Mouse (Mus musculus): Measurements from ENCODE around the gene Rrnad1. TPM values are rescaled to one million over a fixed set of nuclear protein-coding genes. Genes with fewer than 3 reads are reported as not detected.

The Rrnad1 gene
- polyA plus RNA-seq, 1 experiment = 7.1 TPM

DNA sequence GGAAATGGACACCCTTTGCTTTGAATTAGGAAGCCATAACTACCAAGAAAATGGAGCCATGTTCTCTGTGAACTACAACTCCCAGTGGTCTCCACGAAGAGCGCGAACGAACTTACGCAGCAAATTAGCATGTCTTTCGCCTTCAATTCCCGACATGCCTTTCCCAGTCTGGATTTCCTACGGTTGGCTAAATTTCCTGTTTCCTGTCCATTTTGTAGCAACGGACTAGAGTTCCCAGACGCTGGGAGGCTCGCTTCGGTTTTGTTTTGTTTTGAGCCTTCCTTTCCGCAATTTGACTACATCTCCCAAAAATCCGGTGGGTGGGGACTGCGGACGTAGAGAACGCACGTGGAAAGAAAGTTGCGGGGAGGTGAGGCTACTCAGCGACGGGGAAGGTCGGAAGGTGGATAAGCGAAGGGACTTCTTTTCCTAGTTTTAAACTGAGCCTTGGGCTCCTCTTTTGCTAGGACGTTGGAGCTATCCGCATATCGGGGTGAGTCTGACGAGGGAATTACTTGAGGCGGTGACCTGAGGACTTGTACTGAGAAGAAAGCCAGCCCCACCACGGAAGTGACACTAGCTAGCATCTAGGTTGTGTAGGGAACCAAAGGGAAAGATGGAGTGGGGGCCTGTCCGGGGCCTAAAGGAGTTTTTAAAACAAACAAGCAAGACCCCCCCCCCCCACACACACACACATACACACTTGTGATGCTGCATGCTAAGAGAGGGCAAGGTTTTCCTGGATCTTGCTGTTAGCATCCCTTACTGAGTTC is 11.0 kb downstream of the Rrnad1 start, which contains the start of gene Mrpl24:
Gene Mrpl24, plus strand, starts transcription at position 171 of the 773 bp plus-strand sequence.
- peak within 1 kb of the TSS; percentile 53 for H3K4me3 ChIP-seq (ENCODE audit: insufficient read depth, poor library complexity, severe bottlenecking)
- H3ac ChIP-seq (ENCODE audit: control insufficient read depth, insufficient read length, low read depth) = peak within 1 kb of the TSS; percentile 72
- H3K79me2 ChIP-seq (ENCODE audit: control insufficient read depth, insufficient read depth) = peaks cover 19% of the 10 kb centered on the region
- H3K27me3 ChIP-seq (ENCODE audit: control insufficient read depth, insufficient read depth, insufficient read length) = no peaks in the 10 kb centered on the region
- peaks cover 57% of the 10 kb centered on the region for H3K36me3 ChIP-seq (ENCODE audit: control insufficient read depth, insufficient read depth)
- peaks cover 10% of the 10 kb centered on the region for H3K79me3 ChIP-seq (ENCODE audit: low read depth)
- TF ChIP-seq MAX (IDR thresholded peaks at IDR 0.05) (no peak), USF1 (IDR thresholded peaks at IDR 0.05; ENCODE audit: low read depth) (no peak), CEBPB (IDR thresholded peaks at IDR 0.05; ENCODE audit: low read depth) (no peak), FOSL1 (IDR thresholded peaks at IDR 0.05; ENCODE audit: insufficient read depth, low read length, poor library complexity, severe bottlenecking) (no peak), MYOG (IDR thresholded peaks at IDR 0.05; ENCODE audit: control insufficient read depth, extremely low read depth, insufficient read length) (no peak), MYOD1 (IDR thresholded peaks at IDR 0.05; ENCODE audit: control insufficient read depth, insufficient read length, low read depth) (no peak), CTCF (IDR thresholded peaks at IDR 0.05; ENCODE audit: control insufficient read depth, insufficient read depth, insufficient read length) (no peak)

DNA sequence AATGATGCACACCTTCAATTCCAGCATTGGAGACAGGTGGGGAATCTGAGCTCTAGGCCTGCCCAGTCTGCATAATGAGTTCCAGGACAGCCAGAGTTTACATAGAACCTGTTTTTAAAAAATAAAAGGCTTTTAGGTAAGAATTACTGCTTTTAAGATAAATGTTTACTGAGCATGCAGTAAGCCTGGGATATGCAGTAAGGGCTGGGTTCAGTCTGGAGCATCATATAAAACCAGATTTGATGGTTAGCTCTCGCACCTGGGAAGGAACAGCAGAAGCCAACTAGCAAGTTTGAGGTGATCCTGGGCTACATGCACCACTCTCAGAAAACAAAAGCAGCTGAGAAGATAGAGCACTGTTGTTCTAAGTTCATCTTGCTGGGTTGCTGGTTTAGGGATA is 12.0 kb downstream of the Rrnad1 start:
- no peak overlapping the region for H3ac ChIP-seq (ENCODE audit: control insufficient read depth, insufficient read length, low read depth)
- H3K36me3 ChIP-seq (ENCODE audit: control insufficient read depth, insufficient read depth) = peaks cover 57% of the 10 kb centered on the region
- no peaks in the 10 kb centered on the region for H3K27me3 ChIP-seq (ENCODE audit: control insufficient read depth, insufficient read depth, insufficient read length)
- TF ChIP-seq CEBPB (IDR thresholded peaks at IDR 0.05; ENCODE audit: low read depth) (no peak), MYOD1 (IDR thresholded peaks at IDR 0.05; ENCODE audit: control insufficient read depth, insufficient read length, low read depth) (no peak), MYOG (IDR thresholded peaks at IDR 0.05; ENCODE audit: control insufficient read depth, extremely low read depth, insufficient read length) (no peak), CTCF (IDR thresholded peaks at IDR 0.05; ENCODE audit: control insufficient read depth, insufficient read depth, insufficient read length) (no peak), FOSL1 (IDR thresholded peaks at IDR 0.05; ENCODE audit: insufficient read depth, low read length, poor library complexity, severe bottlenecking) (no peak), MAX (IDR thresholded peaks at IDR 0.05) (no peak), USF1 (IDR thresholded peaks at IDR 0.05; ENCODE audit: low read depth) (no peak)
- H3K79me3 ChIP-seq (ENCODE audit: low read depth) = peaks cover 15% of the 10 kb centered on the region
- H3K79me2 ChIP-seq (ENCODE audit: control insufficient read depth, insufficient read depth) = peaks cover 29% of the 10 kb centered on the region
- no peak overlapping the region for H3K4me3 ChIP-seq (ENCODE audit: insufficient read depth, poor library complexity, severe bottlenecking)

- Histone ChIP-seq H3K36me3 (ENCODE audit: control insufficient read depth, insufficient read depth) (peaks cover 57% of the 10 kb centered on the region), H3K4me3 (ENCODE audit: insufficient read depth, poor library complexity, severe bottlenecking) (no peak overlapping the region), H3K79me3 (ENCODE audit: low read depth) (peaks cover 30% of the 10 kb centered on the region), H3K79me2 (ENCODE audit: control insufficient read depth, insufficient read depth) (peaks cover 45% of the 10 kb centered on the region), H3K27me3 (ENCODE audit: control insufficient read depth, insufficient read depth, insufficient read length) (no peaks in the 10 kb centered on the region), H3ac (ENCODE audit: control insufficient read depth, insufficient read length, low read depth) (no peak overlapping the region)
- TF ChIP-seq CTCF (IDR thresholded peaks at IDR 0.05; ENCODE audit: control insufficient read depth, insufficient read depth, insufficient read length) (no peak), MYOG (IDR thresholded peaks at IDR 0.05; ENCODE audit: control insufficient read depth, extremely low read depth, insufficient read length) (no peak), MYOD1 (IDR thresholded peaks at IDR 0.05; ENCODE audit: control insufficient read depth, insufficient read length, low read depth) (no peak), FOSL1 (IDR thresholded peaks at IDR 0.05; ENCODE audit: insufficient read depth, low read length, poor library complexity, severe bottlenecking) (no peak), USF1 (IDR thresholded peaks at IDR 0.05; ENCODE audit: low read depth) (no peak), CEBPB (IDR thresholded peaks at IDR 0.05; ENCODE audit: low read depth) (no peak), MAX (IDR thresholded peaks at IDR 0.05) (no peak)
Measured at GRCm38 (mm10) chr3:87916990-87917389, 13.5 kb downstream of the Rrnad1 start.

DNA sequence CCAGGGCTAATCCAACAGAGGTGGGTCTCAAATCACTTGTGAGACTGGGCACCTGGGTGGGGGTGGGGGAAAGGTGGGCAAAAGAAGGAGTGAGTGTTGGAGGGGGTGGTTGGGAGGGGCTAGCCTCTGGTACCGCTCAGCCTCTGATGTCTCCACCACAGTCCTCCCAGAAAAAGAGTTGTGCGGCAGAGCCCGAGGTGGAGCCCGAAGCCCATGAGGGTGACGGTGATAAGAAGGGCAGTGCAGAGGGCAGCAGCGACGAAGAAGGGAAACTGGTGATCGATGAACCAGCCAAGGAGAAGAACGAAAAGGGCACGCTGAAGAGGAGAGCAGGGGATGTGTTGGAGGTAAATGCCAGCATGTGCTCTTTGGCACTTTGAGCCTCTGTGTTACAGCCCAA is 16.6 kb downstream of the Rrnad1 start:
- Histone ChIP-seq H3K79me2 (ENCODE audit: control insufficient read depth, insufficient read depth) (peaks cover 57% of the 10 kb centered on the region), H3K4me3 (ENCODE audit: insufficient read depth, poor library complexity, severe bottlenecking) (no peak overlapping the region), H3K36me3 (ENCODE audit: control insufficient read depth, insufficient read depth) (peaks cover 62% of the 10 kb centered on the region), H3K79me3 (ENCODE audit: low read depth) (peaks cover 50% of the 10 kb centered on the region), H3K27me3 (ENCODE audit: control insufficient read depth, insufficient read depth, insufficient read length) (no peaks in the 10 kb centered on the region), H3ac (ENCODE audit: control insufficient read depth, insufficient read length, low read depth) (no peak overlapping the region)
- TF ChIP-seq CTCF (IDR thresholded peaks at IDR 0.05; ENCODE audit: control insufficient read depth, insufficient read depth, insufficient read length) = no peak
- TF ChIP-seq USF1 (IDR thresholded peaks at IDR 0.05; ENCODE audit: low read depth) = no peak
- TF ChIP-seq MYOG (IDR thresholded peaks at IDR 0.05; ENCODE audit: control insufficient read depth, extremely low read depth, insufficient read length) = no peak
- TF ChIP-seq MAX (IDR thresholded peaks at IDR 0.05) = no peak
- no peak for TF ChIP-seq MYOD1 (IDR thresholded peaks at IDR 0.05; ENCODE audit: control insufficient read depth, insufficient read length, low read depth)
- no peak for TF ChIP-seq FOSL1 (IDR thresholded peaks at IDR 0.05; ENCODE audit: insufficient read depth, low read length, poor library complexity, severe bottlenecking)
- no peak for TF ChIP-seq CEBPB (IDR thresholded peaks at IDR 0.05; ENCODE audit: low read depth)

DNA sequence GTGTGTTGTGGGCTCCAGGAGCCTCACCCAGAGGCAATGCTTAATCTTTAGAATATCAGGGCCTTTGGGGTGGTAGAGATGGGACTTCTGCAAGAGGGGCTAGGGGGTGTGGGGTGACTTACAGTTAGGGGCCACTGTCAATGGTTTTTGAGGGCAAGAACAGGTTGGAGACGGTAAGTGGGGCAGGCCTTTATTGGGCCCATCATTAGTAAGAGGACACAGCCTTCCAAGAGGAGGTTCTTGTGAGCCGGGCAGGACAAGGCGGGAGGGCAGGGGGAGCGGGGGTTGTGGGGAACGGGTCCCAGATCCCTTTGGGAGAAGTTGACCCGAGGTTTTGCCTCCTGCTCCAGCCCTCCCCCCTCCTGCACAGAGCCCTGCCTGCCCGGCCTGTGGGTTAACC is 17.0 kb downstream of the Rrnad1 start:
- peaks cover 65% of the 10 kb centered on the region for H3K36me3 ChIP-seq (ENCODE audit: control insufficient read depth, insufficient read depth)
- H3K79me3 ChIP-seq (ENCODE audit: low read depth) = peaks cover 54% of the 10 kb centered on the region
- H3K79me2 ChIP-seq (ENCODE audit: control insufficient read depth, insufficient read depth) = peaks cover 61% of the 10 kb centered on the region
- H3K4me3 ChIP-seq (ENCODE audit: insufficient read depth, poor library complexity, severe bottlenecking) = no peak overlapping the region
- no peaks in the 10 kb centered on the region for H3K27me3 ChIP-seq (ENCODE audit: control insufficient read depth, insufficient read depth, insufficient read length)
- H3ac ChIP-seq (ENCODE audit: control insufficient read depth, insufficient read length, low read depth) = no peak overlapping the region
- TF ChIP-seq MYOD1 (IDR thresholded peaks at IDR 0.05; ENCODE audit: control insufficient read depth, insufficient read length, low read depth) (no peak), FOSL1 (IDR thresholded peaks at IDR 0.05; ENCODE audit: insufficient read depth, low read length, poor library complexity, severe bottlenecking) (no peak), CEBPB (IDR thresholded peaks at IDR 0.05; ENCODE audit: low read depth) (no peak), USF1 (IDR thresholded peaks at IDR 0.05; ENCODE audit: low read depth) (no peak), MAX (IDR thresholded peaks at IDR 0.05) (no peak), MYOG (IDR thresholded peaks at IDR 0.05; ENCODE audit: control insufficient read depth, extremely low read depth, insufficient read length) (no peak), CTCF (IDR thresholded peaks at IDR 0.05; ENCODE audit: control insufficient read depth, insufficient read depth, insufficient read length) (no peak)
